Mouse (Mus musculus) small intestine, adult 2 months (tissue): ENCODE data around the gene Npm1. TPM values are rescaled to one million over a fixed set of nuclear protein-coding genes. Genes with fewer than 3 reads are reported as not detected.

Source experiments
- H3K27ac ChIP-seq: fragments of 200-500 bp; 2 replicates; pipeline ENCODE4 v1.5.1; 2012; ENCODE audit warnings: low read depth, low read length, control low read depth, inconsistent platforms; ENCODE audit not compliant: insufficient read depth
- H3K27me3 ChIP-seq: fragments of 200-500 bp; 2 replicates; pipeline ENCODE4 v1.6.1; 2012; ENCODE audit warnings: mild to moderate bottlenecking, moderate library complexity, low read length, inconsistent platforms; ENCODE audit not compliant: control insufficient read depth, insufficient read depth
- H3K36me3 ChIP-seq: fragments of 200-500 bp; 2 replicates; pipeline ENCODE4 v1.6.1; 2012; ENCODE audit warnings: mild to moderate bottlenecking, low read length, control low read depth, inconsistent platforms; ENCODE audit not compliant: control insufficient read depth, insufficient read depth
- H3K4me1 ChIP-seq: fragments of 200-500 bp; 2 replicates; pipeline ENCODE4 v1.6.1; 2012; ENCODE audit warnings: low read length, inconsistent platforms, mixed read lengths; ENCODE audit not compliant: control insufficient read depth, insufficient read depth, insufficient read length
- H3K4me3 ChIP-seq: fragments of 200-500 bp; 2 replicates; pipeline ENCODE4 v1.5.1; 2012; ENCODE audit warnings: low read depth, mild to moderate bottlenecking, control low read depth, inconsistent platforms, low read length, moderate library complexity
- CTCF ChIP-seq: fragments of 200-500 bp; IDR thresholded peaks from 2 replicates; pipeline ENCODE4 v1.5.1; 2012; ENCODE audit warnings: low read depth, mild to moderate bottlenecking, control low read depth, inconsistent platforms, low read length, moderate library complexity, mixed read lengths; ENCODE audit not compliant: insufficient replicate concordance, insufficient read length; ENCODE audit errors: extremely low read depth
- POLR2A ChIP-seq: fragments of 200-500 bp; IDR thresholded peaks from 2 replicates; pipeline ENCODE4 v1.6.1; 2012; ENCODE audit warnings: low read depth, mild to moderate bottlenecking, control low read depth, inconsistent platforms, low read length, moderate library complexity
- WGBS: fragments of 180-500 bp; shearing (Covaris S2); methylation state at CpG from one replicate; pipeline ENCODE4 v1.1.7; 2018; 5-methylcytosine and 5-hydroxymethylcytosine counted together
- polyA plus RNA-seq: library from polyadenylated mRNA; depleted of rRNA; stranded (reverse); fragments of >200 nt; gene quantifications from 2 replicates; pipeline ENCODE4 v1.2.3, GENCODE M21; 2012

Npm1 gene
- polyA plus RNA-seq, 1 experiment = 18.2 TPM

- H3K27me3 ChIP-seq = peaks cover 22% of the 10 kb centered on the region
- no peak overlapping the region for H3K4me3 ChIP-seq
- H3K4me1 ChIP-seq = peaks cover 7% of the 10 kb centered on the region
- no peak overlapping the region for H3K27ac ChIP-seq
- peaks cover 18% of the 10 kb centered on the region for H3K36me3 ChIP-seq
- TF ChIP-seq POLR2A (no peak), CTCF (no peak)
Observed at GRCm38 (mm10) chr11:33149453-33149852, 13.6 kb downstream of the Npm1 start.

- no peak overlapping the region for H3K4me3 ChIP-seq
- H3K36me3 ChIP-seq = peaks cover 17% of the 10 kb centered on the region
- peaks cover 22% of the 10 kb centered on the region for H3K27me3 ChIP-seq
- peaks cover 7% of the 10 kb centered on the region for H3K4me1 ChIP-seq
- TF ChIP-seq CTCF (no peak), POLR2A (no peak)
- WGBS = 30% methylated on average over 3 of the region's 3 CpGs
- no peak overlapping the region for H3K27ac ChIP-seq
Observed at GRCm38 (mm10) chr11:33149088-33149436, 13.9 kb downstream of the Npm1 start.

GRCm38 (mm10) chr11:33148338-33149087 is 14.5 kb downstream of the Npm1 start:
- H3K4me1 ChIP-seq = peaks cover 7% of the 10 kb centered on the region
- H3K27me3 ChIP-seq = peaks cover 22% of the 10 kb centered on the region
- WGBS = 11% methylated on average over 23 of the region's 23 CpGs
- H3K36me3 ChIP-seq = peaks cover 15% of the 10 kb centered on the region
- TF ChIP-seq POLR2A = no peak
- peak; percentile 80; the same call in 1 of the 2 replicates for TF ChIP-seq CTCF
- H3K27ac ChIP-seq = no peak overlapping the region
- peak overlapping the region; percentile 64 for H3K4me3 ChIP-seq

GRCm38 (mm10) chr11:33147572-33148337 is 15.3 kb downstream of the Npm1 start:
- Histone ChIP-seq H3K4me3 (peak overlapping the region; percentile 64), H3K36me3 (peaks cover 12% of the 10 kb centered on the region), H3K27me3 (peaks cover 22% of the 10 kb centered on the region), H3K27ac (no peak overlapping the region), H3K4me1 (peaks cover 7% of the 10 kb centered on the region)
- TF ChIP-seq CTCF (no peak), POLR2A (no peak)
- WGBS = under 1% methylated on average over 83 of the region's 85 CpGs

GRCm38 (mm10) chr11:33147171-33147571 is 15.8 kb downstream of the Npm1 start, which contains the start of gene Fgf18:
Gene Fgf18 (minus strand): TSS chr11:33147400.
- no peak for TF ChIP-seq CTCF
- TF ChIP-seq POLR2A = no peak
- peaks cover 7% of the 10 kb centered on the region for H3K4me1 ChIP-seq
- H3K27me3 ChIP-seq = peaks cover 22% of the 10 kb centered on the region
- no peak within 1 kb of the TSS for H3K27ac ChIP-seq
- peaks cover 12% of the 10 kb centered on the region for H3K36me3 ChIP-seq
- H3K4me3 ChIP-seq = peak within 1 kb of the TSS; percentile 64
- WGBS = 1% methylated on average over 51 of the region's 53 CpGs

GRCm38 (mm10) chr11:33146651-33147131 is 16.3 kb downstream of the Npm1 start:
- TF ChIP-seq CTCF (no peak), POLR2A (no peak)

GRCm38 (mm10) chr11:33146143-33146497 is 16.9 kb downstream of the Npm1 start:
- H3K27ac ChIP-seq = no peak overlapping the region
- WGBS = 4% methylated on average over 9 of the region's 9 CpGs
- H3K27me3 ChIP-seq = peaks cover 22% of the 10 kb centered on the region
- peaks cover 7% of the 10 kb centered on the region for H3K36me3 ChIP-seq
- peaks cover 7% of the 10 kb centered on the region for H3K4me1 ChIP-seq
- H3K4me3 ChIP-seq = no peak overlapping the region
- no peak for TF ChIP-seq CTCF
- TF ChIP-seq POLR2A = no peak

More at GRCm38 (mm10) chr11:33146651-33147131, 16.3 kb downstream of the Npm1 start:
- Histone ChIP-seq H3K36me3 (peaks cover 9% of the 10 kb centered on the region), H3K4me1 (peaks cover 7% of the 10 kb centered on the region), H3K27me3 (peaks cover 22% of the 10 kb centered on the region), H3K27ac (no peak overlapping the region), H3K4me3 (peak overlapping the region; percentile 64)
- 1% methylated on average over 30 of the region's 30 CpGs for WGBS
